Mouse (Mus musculus): Measurements from ENCODE around the gene Stk36. TPM values are rescaled to one million over a fixed set of nuclear protein-coding genes. Genes with fewer than 3 reads are reported as not detected.

Stk36 gene
- polyA plus RNA-seq (2011; ENCODE audit: insufficient read length, low read depth, missing spikeins): 4.4 and 7.0 TPM in 2 replicates

DNA sequence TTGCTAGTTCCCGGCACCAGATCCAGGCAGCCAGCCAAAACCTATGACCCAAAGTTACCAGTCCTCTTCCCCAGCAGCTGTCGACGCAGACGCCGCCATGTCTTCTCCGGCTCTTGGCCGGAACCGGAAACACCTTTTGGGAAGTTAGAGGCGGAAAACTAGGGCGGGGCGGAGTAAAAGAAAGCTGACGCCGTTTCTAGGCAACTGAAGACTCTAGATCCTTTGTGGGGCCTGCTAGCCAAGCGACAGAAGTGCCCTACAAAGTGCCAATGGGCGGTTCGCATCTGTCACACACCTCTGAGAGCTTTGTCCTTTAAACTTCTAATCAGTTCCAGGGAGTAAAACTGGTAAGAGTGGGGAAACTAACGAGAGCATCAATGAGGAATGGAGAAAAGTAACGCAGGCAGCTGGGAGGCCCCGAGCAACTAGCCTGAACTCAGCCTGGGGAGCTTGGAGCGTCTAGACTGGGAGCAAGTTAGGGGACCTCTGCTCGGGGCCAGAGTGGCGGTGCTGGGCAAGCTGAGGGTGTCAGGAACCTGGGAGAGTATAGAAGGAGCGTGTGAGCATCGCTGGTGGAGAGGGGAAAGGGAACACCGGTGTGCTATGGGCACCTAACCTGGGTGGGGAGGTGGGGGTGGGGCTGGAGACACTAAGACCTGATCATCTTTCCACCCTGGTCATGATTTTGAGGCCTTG is at the start of gene Stk36, which contains the start of gene Rnf25:
Stk36 (plus strand) TSS at position 179 of the 696 bp plus-strand sequence.
Rnf25 (minus strand) TSS at position 131 of the 696 bp plus-strand sequence.
- peak within 1 kb of the TSS; percentile 72 for H3K4me3 ChIP-seq (ENCODE audit: insufficient read depth, low read length)
- TF ChIP-seq POLR2A (IDR thresholded peaks at IDR 0.05; ENCODE audit: low read depth, low read length) (peak; percentile 98), CTCF (IDR thresholded peaks at IDR 0.05; ENCODE audit: borderline replicate concordance, insufficient read depth, low read length) (no peak)
- H3K4me1 ChIP-seq (ENCODE audit: control insufficient read depth, insufficient read depth, low read length): no peaks in the 10 kb centered on the region; the same call in 1 of the 2 replicates
- no peak within 1 kb of the TSS; the same call in 1 of the 2 replicates for H3K27ac ChIP-seq (ENCODE audit: insufficient read depth, low read length)

DNA sequence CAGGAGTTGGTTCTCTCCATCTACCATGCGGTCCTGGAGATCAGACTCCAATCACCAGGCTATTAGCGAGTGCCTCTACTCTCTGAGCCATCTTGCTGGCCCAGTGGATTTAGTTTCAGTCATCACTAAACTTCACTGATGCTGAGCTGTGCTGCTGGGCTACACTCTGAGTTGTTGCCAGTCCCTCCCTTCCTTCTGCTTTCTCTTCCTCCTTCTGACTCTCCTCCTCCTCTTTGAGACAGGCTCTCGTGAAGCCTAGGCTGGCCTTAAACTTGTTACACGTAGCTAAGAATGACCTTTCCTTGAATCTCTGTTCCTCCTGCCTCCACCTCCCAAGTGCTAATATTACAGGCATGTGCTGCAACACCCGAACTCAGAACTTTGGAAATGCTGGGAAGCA is 42.2 kb upstream of the Stk36 start:
- no peaks in the 10 kb centered on the region for H3K4me1 ChIP-seq (ENCODE audit: control insufficient read depth, insufficient read depth, low read length)
- TF ChIP-seq POLR2A (IDR thresholded peaks at IDR 0.05; ENCODE audit: low read depth, low read length) (no peak), CTCF (IDR thresholded peaks at IDR 0.05; ENCODE audit: borderline replicate concordance, insufficient read depth, low read length) (no peak)
- H3K4me3 ChIP-seq (ENCODE audit: insufficient read depth, low read length): no peak overlapping the region
- no peak overlapping the region for H3K27ac ChIP-seq (ENCODE audit: insufficient read depth, low read length)

DNA sequence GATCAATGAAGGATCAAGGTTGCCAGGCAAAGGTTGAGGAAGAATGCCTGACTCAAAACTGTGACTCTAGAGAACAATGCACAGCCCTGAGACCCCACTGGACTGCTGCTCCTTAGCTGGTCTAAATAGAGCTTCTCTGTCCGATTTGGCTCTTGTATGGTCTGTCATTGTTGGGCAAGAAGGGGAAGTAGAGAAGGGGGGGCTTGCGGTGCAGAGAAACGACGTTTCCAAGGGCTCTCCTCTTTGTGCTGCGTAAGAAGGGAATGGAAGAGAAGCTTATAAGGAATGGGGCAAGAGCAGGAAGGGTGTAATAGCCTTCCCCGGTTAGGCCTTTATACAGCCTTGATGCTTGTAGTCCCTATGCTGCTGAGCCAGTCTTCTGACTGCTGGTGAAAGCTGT is 35.4 kb upstream of the Stk36 start:
- Histone ChIP-seq H3K4me1 (ENCODE audit: control insufficient read depth, insufficient read depth, low read length) (no peaks in the 10 kb centered on the region), H3K4me3 (ENCODE audit: insufficient read depth, low read length) (no peak overlapping the region), H3K27ac (ENCODE audit: insufficient read depth, low read length) (no peak overlapping the region)
- no peak for TF ChIP-seq POLR2A (IDR thresholded peaks at IDR 0.05; ENCODE audit: low read depth, low read length)
- no peak for TF ChIP-seq CTCF (IDR thresholded peaks at IDR 0.05; ENCODE audit: borderline replicate concordance, insufficient read depth, low read length)

DNA sequence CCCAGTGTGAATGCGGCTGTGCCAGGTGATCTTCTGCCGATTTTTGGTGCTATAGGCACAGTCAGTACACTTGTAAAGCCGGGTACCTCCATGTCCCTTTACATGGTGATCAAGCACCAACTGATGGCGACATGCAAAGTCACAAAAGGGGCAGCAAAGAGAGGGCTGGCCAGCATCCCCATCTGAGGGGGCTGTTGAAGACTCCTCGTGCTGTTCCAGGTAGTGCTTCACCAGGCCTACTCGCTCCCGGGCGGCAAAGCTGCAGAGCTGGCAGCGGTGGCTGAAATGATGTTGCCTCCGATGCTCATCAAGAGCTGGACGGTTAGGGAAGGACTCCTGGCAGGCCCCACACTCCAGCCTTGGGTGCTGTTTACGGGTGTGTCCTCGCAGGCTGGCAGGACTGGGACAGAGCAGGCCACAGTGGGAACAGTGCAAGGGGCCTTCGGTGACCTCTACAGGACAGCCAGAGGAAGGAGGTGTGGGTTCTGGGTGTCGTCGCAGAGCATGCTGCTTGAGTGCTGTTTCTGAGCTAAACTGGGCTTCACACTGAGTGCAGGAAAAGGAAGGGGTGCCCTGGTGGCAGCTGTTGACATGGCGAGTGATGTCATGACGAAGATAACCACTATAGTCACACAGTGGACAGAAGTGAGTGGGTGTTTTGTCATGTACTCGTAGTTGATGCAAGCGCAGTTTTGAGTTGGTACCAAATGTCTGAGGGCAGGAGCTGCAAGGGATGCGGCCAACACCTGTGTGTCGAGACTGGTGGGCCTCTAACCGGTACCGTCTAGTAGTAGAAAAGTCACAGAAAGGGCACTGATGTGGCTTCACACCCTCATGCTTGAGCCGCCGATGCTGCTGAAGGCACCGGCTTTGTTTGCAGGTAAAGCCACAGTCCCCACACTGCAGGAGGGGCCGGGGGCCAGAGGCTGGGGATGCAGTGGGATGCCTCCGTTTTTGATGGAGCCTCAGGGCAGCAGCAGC is 31.2 kb upstream of the Stk36 start:
- TF ChIP-seq POLR2A (IDR thresholded peaks at IDR 0.05; ENCODE audit: low read depth, low read length) (no peak), CTCF (IDR thresholded peaks at IDR 0.05; ENCODE audit: borderline replicate concordance, insufficient read depth, low read length) (no peak)
- Histone ChIP-seq H3K4me3 (ENCODE audit: insufficient read depth, low read length) (no peak overlapping the region), H3K4me1 (ENCODE audit: control insufficient read depth, insufficient read depth, low read length) (no peaks in the 10 kb centered on the region), H3K27ac (ENCODE audit: insufficient read depth, low read length) (no peak overlapping the region)

DNA sequence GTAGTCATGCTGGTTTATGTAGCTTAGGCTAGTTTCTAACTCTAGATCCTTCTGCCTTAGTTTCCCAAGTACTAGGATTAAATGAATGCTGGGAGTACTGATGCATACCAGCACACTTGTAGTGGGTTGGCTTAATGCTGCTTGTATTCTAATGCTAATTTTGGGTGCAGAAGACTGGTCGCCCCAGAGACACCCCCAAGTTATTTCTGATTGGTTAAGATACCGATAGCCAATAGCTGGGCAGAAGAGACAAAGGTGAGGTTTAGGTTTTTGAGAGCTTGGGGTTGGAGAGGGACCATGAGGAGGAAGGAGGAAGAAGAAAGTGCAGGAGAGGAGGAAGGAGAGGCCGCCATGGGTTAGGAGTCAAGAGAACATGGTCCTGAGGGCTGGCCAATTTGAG is 18.6 kb upstream of the Stk36 start:
- Histone ChIP-seq H3K4me3 (ENCODE audit: insufficient read depth, low read length) (no peak overlapping the region), H3K27ac (ENCODE audit: insufficient read depth, low read length) (no peak overlapping the region), H3K4me1 (ENCODE audit: control insufficient read depth, insufficient read depth, low read length) (peaks cover 8% of the 10 kb centered on the region; the same call in 1 of the 2 replicates)
- TF ChIP-seq CTCF (IDR thresholded peaks at IDR 0.05; ENCODE audit: borderline replicate concordance, insufficient read depth, low read length) (no peak), POLR2A (IDR thresholded peaks at IDR 0.05; ENCODE audit: low read depth, low read length) (no peak)

DNA sequence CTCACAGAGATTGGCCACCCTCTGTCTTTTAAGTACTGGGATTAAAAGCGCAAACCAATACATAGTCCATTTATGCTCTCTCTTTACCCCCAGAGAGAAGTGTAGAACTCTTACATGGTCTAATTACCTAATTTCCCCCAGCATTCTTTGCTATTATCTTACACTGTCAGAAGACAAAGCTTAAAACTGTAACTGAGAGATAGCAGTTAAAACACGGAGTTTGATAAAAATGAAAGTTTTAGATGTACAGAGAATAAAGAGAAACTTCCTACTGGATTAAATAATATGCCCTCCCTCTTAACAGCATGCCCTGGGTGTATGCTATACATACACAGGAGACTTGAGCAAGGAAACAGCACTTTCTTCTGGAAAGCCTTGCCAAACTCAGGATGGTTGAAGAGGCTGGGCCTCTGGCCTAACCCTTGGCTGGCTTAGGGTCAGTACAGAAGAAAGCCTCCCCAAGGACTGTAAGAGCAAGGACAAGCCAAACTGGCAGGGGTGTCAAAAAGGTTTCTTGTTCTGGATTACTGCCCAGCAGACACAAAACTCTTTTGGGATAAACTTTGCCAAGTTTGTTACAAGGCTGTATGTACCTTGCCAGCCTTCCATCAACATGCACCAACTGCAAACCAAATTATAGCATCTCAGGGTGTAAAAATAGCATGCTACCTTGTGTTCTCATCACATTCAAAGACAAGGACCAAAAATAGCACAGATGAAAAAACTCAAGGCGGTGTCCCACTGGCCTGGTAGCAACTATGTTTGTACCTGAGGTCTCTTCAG is 16.4 kb upstream of the Stk36 start:
- Histone ChIP-seq H3K4me3 (ENCODE audit: insufficient read depth, low read length) (no peak overlapping the region), H3K27ac (ENCODE audit: insufficient read depth, low read length) (no peak overlapping the region)
- TF ChIP-seq POLR2A (IDR thresholded peaks at IDR 0.05; ENCODE audit: low read depth, low read length): no peak
- no peak for TF ChIP-seq CTCF (IDR thresholded peaks at IDR 0.05; ENCODE audit: borderline replicate concordance, insufficient read depth, low read length)

DNA sequence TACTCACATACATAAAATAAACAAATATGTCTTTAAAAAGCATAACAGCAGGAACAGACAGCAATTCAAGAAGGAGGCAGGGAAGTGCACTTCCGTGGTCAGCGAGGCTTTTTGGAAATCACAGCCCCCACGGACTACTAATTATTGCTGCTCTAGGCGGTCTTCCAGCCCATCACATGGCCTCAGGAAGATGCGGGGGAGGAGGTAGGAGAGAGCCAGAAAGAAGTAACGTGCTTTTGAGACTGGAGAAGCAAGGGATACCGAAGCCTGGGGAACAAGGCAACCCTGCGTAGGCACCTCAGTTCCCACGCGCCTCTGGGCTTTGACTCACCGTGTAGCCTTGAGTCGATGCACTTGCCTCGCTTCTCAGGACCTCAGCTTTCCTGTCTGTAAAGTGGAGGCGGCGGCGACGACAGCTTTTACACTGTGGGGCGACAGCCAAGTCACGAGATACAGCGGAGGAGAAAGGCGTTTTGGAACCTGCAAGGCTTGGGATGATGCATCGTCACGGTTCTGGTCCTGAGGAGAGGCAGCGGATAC is 13.9 kb upstream of the Stk36 start:
- Histone ChIP-seq H3K27ac (ENCODE audit: insufficient read depth, low read length) (peak overlapping the region; percentile 29), H3K4me1 (ENCODE audit: control insufficient read depth, insufficient read depth, low read length) (peaks cover 8% of the 10 kb centered on the region; the same call in 1 of the 2 replicates), H3K4me3 (ENCODE audit: insufficient read depth, low read length) (peak overlapping the region; percentile 68)
- TF ChIP-seq CTCF (IDR thresholded peaks at IDR 0.05; ENCODE audit: borderline replicate concordance, insufficient read depth, low read length) (no peak), POLR2A (IDR thresholded peaks at IDR 0.05; ENCODE audit: low read depth, low read length) (0 out of 2 replicates have a peak, but pooled peaks have one; percentile 35)

More for the DNA sequence above, 16.4 kb upstream of the Stk36 start:
- peaks cover 8% of the 10 kb centered on the region; the same call in 1 of the 2 replicates for H3K4me1 ChIP-seq (ENCODE audit: control insufficient read depth, insufficient read depth, low read length)

DNA sequence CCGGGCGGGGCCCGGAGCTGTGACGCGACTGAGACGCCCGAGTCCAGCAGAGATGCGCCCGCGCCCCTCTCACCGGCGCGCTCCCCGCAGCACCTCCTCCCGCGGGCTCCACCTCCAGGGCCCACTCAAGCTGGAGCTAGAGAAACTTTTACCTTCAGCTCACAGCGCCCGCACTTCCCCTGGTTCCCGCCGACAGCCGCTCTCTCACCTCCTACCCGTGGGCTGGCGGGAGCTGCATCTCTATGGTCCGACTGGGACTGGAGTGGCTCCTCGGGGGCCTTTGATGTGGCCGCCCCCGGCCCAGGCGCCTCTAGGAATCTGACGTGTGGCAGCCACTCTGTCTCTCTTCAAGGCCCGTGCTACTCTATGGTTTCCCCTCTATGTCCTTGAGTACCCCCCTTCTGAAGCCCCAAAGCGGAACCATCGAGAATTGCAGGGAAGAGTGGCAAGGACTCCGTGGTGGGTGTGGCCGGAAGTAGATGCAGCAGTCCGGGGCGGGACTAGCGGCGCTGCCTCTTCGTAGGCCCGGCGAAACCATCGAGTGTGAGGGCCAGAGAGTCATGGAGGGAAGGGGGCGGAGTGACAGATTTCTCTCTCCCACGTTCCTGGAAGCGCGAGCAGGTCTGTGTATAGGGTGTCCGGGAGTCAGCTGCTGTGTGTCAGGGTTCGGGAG is 13.3 kb upstream of the Stk36 start, which contains the start of the genes Zfp142 and Bcs1l:
Zfp142 (minus strand) TSS at position 474 of the 673 bp plus-strand sequence.
Bcs1l (plus strand) TSS at position 517 of the 673 bp plus-strand sequence.
- H3K4me3 ChIP-seq (ENCODE audit: insufficient read depth, low read length): peak within 1 kb of the TSS; percentile 69
- peak; percentile 66 for TF ChIP-seq POLR2A (IDR thresholded peaks at IDR 0.05; ENCODE audit: low read depth, low read length)
- TF ChIP-seq CTCF (IDR thresholded peaks at IDR 0.05; ENCODE audit: borderline replicate concordance, insufficient read depth, low read length): no peak

More for the DNA sequence above, 13.3 kb upstream of the Stk36 start, which contains the start of the genes Zfp142 and Bcs1l:
- Histone ChIP-seq H3K4me1 (ENCODE audit: control insufficient read depth, insufficient read depth, low read length) (peaks cover 8% of the 10 kb centered on the region; the same call in 1 of the 2 replicates), H3K27ac (ENCODE audit: insufficient read depth, low read length) (peak within 1 kb of the TSS; percentile 29)

Data from embryonic fibroblast, embryonic 13.5 days (primary cell).